Mouse (Mus musculus) myocyte (in vitro differentiated cells): ENCODE measurements around the gene Med20. TPM values are rescaled to one million over a fixed set of nuclear protein-coding genes. Genes with fewer than 3 reads are reported as not detected.

Source experiments
- H3K27me3 ChIP-seq: one replicate; pipeline ENCODE4 v1.6.1; 2011; ENCODE audit not compliant: control insufficient read depth, insufficient read depth, insufficient read length
- H3K36me3 ChIP-seq: one replicate; pipeline ENCODE4 v1.6.1; 2011; ENCODE audit not compliant: control insufficient read depth, insufficient read depth
- H3K4me2 ChIP-seq: one replicate; pipeline ENCODE4 v1.6.1; 2011; ENCODE audit warnings: low read depth, control low read depth
- H3K4me3 ChIP-seq: one replicate; pipeline ENCODE4 v1.5.1; 2011; ENCODE audit warnings: mild to moderate bottlenecking, control low read depth, moderate library complexity
- H3K79me2 ChIP-seq: one replicate; pipeline ENCODE4 v1.6.1; 2011; ENCODE audit not compliant: control insufficient read depth, insufficient read depth
- H3ac ChIP-seq: one replicate; pipeline ENCODE4 v1.6.1; 2011; ENCODE audit not compliant: control insufficient read depth, insufficient read length
- CEBPB ChIP-seq: IDR thresholded peaks from 2 replicates; pipeline ENCODE4 v1.6.1; 2011; ENCODE audit warnings: mild to moderate bottlenecking, moderate library complexity; ENCODE audit not compliant: poor library complexity, insufficient read depth, severe bottlenecking
- E2F4 ChIP-seq: IDR thresholded peaks from one replicate; pipeline ENCODE4 v1.6.1; 2011; ENCODE audit warnings: mild to moderate bottlenecking, control low read depth, moderate library complexity; ENCODE audit not compliant: insufficient read depth
- MAX ChIP-seq: IDR thresholded peaks from one replicate; pipeline ENCODE4 v1.6.1; 2011; ENCODE audit warnings: low read depth, mild to moderate bottlenecking, control low read depth
- MYOD1 ChIP-seq, 3 experiments: IDR thresholded peaks; one replicate each; pipeline ENCODE4 v1.6.1; 2011; ENCODE audit warnings: control low read depth in 2 of 3, low read depth in 2 of 3, mild to moderate bottlenecking in 2 of 3, moderate library complexity in 1 of 3; ENCODE audit not compliant: insufficient read length in 2 of 3, control insufficient read depth in 1 of 3
- MYOG ChIP-seq, 3 experiments: IDR thresholded peaks; one replicate each; pipeline ENCODE4 v1.6.1; 2011; ENCODE audit warnings: control low read depth in 2 of 3, low read depth in 2 of 3, mild to moderate bottlenecking in 2 of 3; ENCODE audit not compliant: insufficient read length in 2 of 3, control insufficient read depth in 1 of 3, insufficient read depth in 1 of 3
- POLR2A ChIP-seq: IDR thresholded peaks from one replicate; pipeline ENCODE4 v1.6.1; 2011; ENCODE audit warnings: low read depth, mild to moderate bottlenecking, control low read depth, moderate library complexity; ENCODE audit not compliant: insufficient read length
- POLR2AphosphoS2 ChIP-seq: IDR thresholded peaks from one replicate; pipeline ENCODE4 v1.6.1; 2011; ENCODE audit warnings: low read depth, control low read depth; ENCODE audit not compliant: insufficient read length
- REST ChIP-seq: IDR thresholded peaks from one replicate; pipeline ENCODE4 v1.6.1; 2011; ENCODE audit warnings: mild to moderate bottlenecking, control low read depth, moderate library complexity; ENCODE audit not compliant: insufficient read depth, insufficient read length
- SRF ChIP-seq: IDR thresholded peaks from one replicate; pipeline ENCODE4 v1.6.1; 2011; ENCODE audit warnings: low read depth; ENCODE audit not compliant: control insufficient read depth, insufficient read length
- TCF12 ChIP-seq: IDR thresholded peaks from one replicate; pipeline ENCODE4 v1.6.1; 2011; ENCODE audit warnings: mild to moderate bottlenecking, control low read depth; ENCODE audit not compliant: poor library complexity, insufficient read depth, severe bottlenecking
- TCF3 ChIP-seq: IDR thresholded peaks from one replicate; pipeline ENCODE4 v1.6.1; 2011; ENCODE audit warnings: low read depth, control low read depth; ENCODE audit not compliant: insufficient read length
- USF1 ChIP-seq: IDR thresholded peaks from one replicate; pipeline ENCODE4 v1.6.1; 2011; ENCODE audit warnings: low read depth, mild to moderate bottlenecking, control low read depth, moderate library complexity
- polyA plus RNA-seq: library from polyadenylated mRNA; unstranded; fragments of >200 nt; fragmentation: generic; extraction: Trizol; gene quantifications from one replicate; pipeline ENCODE4 v1.2.1, GENCODE M21; 2012; ENCODE audit warnings: missing spikeins

Gene Med20
- polyA plus RNA-seq, 1 experiment: 33.4 TPM

- Histone ChIP-seq H3K27me3 (no peaks in the 10 kb centered on the region), H3K4me3 (no peak overlapping the region), H3K79me2 (no peaks in the 10 kb centered on the region), H3K36me3 (peaks cover 20% of the 10 kb centered on the region), H3K4me2 (no peak overlapping the region), H3ac (no peak overlapping the region)
- TF ChIP-seq TCF12 (no peak), MYOG (IDR thresholded peaks at IDR 0.05; ENCODE audit: control insufficient read depth in 1 of 3, insufficient read depth in 1 of 3, insufficient read length in 2 of 3, low read depth in 2 of 3) (peak in 1 of 3 experiments; percentile 8), POLR2A (no peak), E2F4 (no peak)
Measured at GRCm38 (mm10) chr17:47626031-47626430, 14.6 kb downstream of the Med20 start.

GRCm38 (mm10) chr17:47627791-47628190 is 16.4 kb downstream of the Med20 start:
- H3ac ChIP-seq: no peak overlapping the region
- peak overlapping the region; percentile 53 for H3K4me3 ChIP-seq
- peak overlapping the region; percentile 91 for H3K4me2 ChIP-seq
- TF ChIP-seq MYOG (IDR thresholded peaks at IDR 0.05; ENCODE audit: control insufficient read depth in 1 of 3, insufficient read depth in 1 of 3, insufficient read length in 2 of 3, low read depth in 2 of 3) (no peak), E2F4 (no peak), USF1 (no peak), POLR2A (no peak), SRF (no peak), TCF3 (no peak), POLR2AphosphoS2 (no peak), REST (no peak), CEBPB (no peak), MYOD1 (IDR thresholded peaks at IDR 0.05; ENCODE audit: control insufficient read depth in 1 of 3, insufficient read length in 2 of 3, low read depth in 2 of 3) (no peak), TCF12 (no peak), MAX (no peak)
- H3K79me2 ChIP-seq: peaks cover 3% of the 10 kb centered on the region
- H3K36me3 ChIP-seq: peaks cover 20% of the 10 kb centered on the region
- H3K27me3 ChIP-seq: no peaks in the 10 kb centered on the region

DNA sequence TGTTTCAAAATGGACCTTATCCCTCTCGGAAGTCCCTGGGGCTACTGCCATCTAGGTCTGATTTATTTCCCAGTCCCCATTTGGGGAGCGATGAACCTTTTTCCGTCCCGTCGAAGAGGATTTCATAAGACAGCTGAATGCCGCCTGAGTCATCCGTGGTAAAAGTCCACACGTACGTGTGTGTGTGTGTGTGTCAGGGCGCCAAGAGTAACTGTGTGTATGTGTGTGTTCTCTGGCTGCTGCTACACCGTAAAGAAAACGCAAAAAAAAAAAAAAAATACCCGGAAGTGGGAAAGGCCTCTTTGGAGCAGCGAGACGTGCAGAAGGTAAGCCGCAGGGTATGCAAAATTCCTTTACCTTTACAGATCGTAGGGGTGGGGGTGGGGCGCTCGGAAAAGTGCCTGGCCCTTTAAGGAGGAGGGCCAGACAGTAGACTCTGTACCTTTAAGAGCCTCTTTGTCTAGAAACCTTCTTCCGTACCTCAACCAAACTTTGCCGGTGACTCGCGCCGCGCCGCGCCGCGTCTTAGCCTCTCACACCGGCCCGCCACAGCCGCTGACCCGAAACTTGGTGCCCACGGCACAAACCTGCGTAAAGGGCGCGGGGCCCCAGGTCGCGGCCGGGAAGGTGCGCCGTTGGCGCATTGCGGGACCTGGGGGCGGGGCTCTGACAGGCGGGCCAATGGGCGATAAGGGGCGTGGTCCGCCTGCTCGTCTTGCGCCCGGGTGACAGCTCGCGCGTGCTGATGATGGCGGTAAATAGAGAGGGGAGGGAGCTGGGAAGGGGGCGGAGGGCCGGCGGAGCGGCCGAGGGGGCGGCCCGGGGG is 17.7 kb downstream of the Med20 start:
- no peak for TF ChIP-seq E2F4
- no peak for TF ChIP-seq USF1
- peak in 2 of 3 experiments; percentile 35 to 60 for TF ChIP-seq MYOD1 (IDR thresholded peaks at IDR 0.05; ENCODE audit: control insufficient read depth in 1 of 3, insufficient read length in 2 of 3, low read depth in 2 of 3)
- TF ChIP-seq POLR2AphosphoS2: peak; percentile 76
- TF ChIP-seq CEBPB: peak; percentile 57; the same call in 1 of the 2 replicates
- peak in 1 of 3 experiments; percentile 42 for TF ChIP-seq MYOG (IDR thresholded peaks at IDR 0.05; ENCODE audit: control insufficient read depth in 1 of 3, insufficient read depth in 1 of 3, insufficient read length in 2 of 3, low read depth in 2 of 3)
- TF ChIP-seq TCF12: peak; percentile 16
- no peak for TF ChIP-seq MAX
- peak overlapping the region; percentile 91 for H3K4me2 ChIP-seq

DNA sequence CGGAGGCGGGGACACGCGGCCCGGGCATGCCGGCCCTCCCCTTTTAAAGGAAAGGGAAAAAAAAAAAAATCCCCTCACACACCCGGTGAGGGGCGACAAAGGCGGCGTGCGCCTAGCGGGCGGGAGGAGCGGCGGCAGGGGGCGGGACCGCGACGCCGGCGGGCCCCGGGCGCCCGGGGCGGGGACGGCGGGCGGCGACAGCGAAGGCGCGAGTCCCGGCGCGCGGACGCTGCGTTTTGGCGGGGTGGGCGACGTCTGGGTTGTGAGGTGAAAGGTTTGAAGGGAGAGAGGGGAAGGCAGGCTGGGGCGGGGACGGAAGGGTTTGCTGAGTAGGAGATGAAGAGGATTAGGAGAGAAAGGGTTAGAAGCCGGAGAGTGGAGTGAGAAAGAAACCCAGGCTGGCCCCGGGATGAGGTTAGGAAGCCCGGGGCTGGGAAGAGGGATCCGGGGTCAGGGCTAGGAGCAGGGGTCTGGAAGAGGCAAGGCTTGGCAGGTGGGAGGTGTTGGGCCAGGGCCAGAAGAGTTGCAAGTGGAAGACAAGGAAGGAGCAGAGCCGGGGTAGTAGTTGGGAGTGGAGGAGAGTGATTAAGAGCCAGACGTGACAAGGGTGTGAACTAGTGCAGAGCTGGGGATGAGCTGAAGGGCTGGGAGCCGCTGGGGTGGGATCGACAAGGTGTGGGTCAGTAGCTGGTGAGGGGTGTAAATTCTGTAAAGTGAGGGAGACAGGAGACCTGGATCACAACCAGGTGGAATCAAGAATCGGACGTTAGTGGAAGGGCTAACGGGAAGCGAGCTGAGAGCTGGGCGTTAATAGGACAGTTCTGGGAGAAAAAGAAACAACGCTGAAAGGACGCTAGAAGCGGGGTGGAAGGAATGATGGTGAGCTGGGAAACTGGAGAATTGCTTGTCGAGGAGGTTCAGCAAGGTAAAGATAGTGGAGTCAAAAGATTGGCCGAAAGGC is 18.6 kb downstream of the Med20 start:
- Histone ChIP-seq H3ac (peak overlapping the region; percentile 46), H3K4me3 (peak overlapping the region; percentile 53), H3K27me3 (no peaks in the 10 kb centered on the region), H3K36me3 (peaks cover 11% of the 10 kb centered on the region), H3K4me2 (peak overlapping the region; percentile 89), H3K79me2 (peaks cover 3% of the 10 kb centered on the region)
- TF ChIP-seq SRF: no peak
- TF ChIP-seq E2F4: peak; percentile 42
- no peak for TF ChIP-seq CEBPB
- TF ChIP-seq POLR2A: peak; percentile 34
- no peak for TF ChIP-seq MYOD1 (IDR thresholded peaks at IDR 0.05; ENCODE audit: control insufficient read depth in 1 of 3, insufficient read length in 2 of 3, low read depth in 2 of 3)
- no peak for TF ChIP-seq TCF12

More for the DNA sequence above, 17.7 kb downstream of the Med20 start:
- H3K27me3 ChIP-seq: no peaks in the 10 kb centered on the region
- peaks cover 14% of the 10 kb centered on the region for H3K36me3 ChIP-seq
- H3K79me2 ChIP-seq: peaks cover 3% of the 10 kb centered on the region
- peak overlapping the region; percentile 53 for H3K4me3 ChIP-seq
- H3ac ChIP-seq: peak overlapping the region; percentile 46
